Mouse (Mus musculus): ENCODE measurements around the gene Ipo11.

DNA sequence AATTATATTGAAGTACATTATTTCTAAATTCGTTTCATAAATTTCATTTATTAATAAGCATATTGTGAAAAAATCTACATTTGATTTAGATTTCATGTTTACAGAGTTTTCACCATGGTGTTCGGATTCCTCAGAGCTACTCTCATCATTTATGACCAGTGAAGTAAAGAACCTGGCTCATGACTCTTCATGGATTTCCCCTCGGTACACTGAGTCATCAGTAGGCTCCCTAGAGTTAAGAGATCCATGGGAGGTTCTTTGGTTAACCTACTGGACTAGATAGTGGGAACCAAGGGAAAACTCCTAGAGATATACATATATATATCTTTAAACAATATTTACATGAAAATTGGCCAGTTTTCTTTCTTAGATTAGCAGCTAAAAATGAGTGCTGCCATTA is 23.8 kb upstream of the Ipo11 start:
- TF ChIP-seq CTCF (IDR thresholded peaks at IDR 0.05; ENCODE audit: borderline replicate concordance, control insufficient read depth, extremely low read depth, insufficient read depth, low read length, poor library complexity) (no peak), POLR2A (IDR thresholded peaks at IDR 0.05; ENCODE audit: control insufficient read depth, extremely low read depth, insufficient read depth, low read length, poor library complexity) (no peak)

All from thymus, adult 2 months (tissue).